Mouse (Mus musculus): Measurements from ENCODE around the gene Mapre3. TPM values are rescaled to one million over a fixed set of nuclear protein-coding genes. Genes with fewer than 3 reads are reported as not detected.
A peak's percentile ranks its signal among the peaks of the same experiment; 100 is the strongest.

The Mapre3 gene
- total RNA-seq, 2 experiments from 2014 or later: 28.1 to 33.1 TPM

DNA sequence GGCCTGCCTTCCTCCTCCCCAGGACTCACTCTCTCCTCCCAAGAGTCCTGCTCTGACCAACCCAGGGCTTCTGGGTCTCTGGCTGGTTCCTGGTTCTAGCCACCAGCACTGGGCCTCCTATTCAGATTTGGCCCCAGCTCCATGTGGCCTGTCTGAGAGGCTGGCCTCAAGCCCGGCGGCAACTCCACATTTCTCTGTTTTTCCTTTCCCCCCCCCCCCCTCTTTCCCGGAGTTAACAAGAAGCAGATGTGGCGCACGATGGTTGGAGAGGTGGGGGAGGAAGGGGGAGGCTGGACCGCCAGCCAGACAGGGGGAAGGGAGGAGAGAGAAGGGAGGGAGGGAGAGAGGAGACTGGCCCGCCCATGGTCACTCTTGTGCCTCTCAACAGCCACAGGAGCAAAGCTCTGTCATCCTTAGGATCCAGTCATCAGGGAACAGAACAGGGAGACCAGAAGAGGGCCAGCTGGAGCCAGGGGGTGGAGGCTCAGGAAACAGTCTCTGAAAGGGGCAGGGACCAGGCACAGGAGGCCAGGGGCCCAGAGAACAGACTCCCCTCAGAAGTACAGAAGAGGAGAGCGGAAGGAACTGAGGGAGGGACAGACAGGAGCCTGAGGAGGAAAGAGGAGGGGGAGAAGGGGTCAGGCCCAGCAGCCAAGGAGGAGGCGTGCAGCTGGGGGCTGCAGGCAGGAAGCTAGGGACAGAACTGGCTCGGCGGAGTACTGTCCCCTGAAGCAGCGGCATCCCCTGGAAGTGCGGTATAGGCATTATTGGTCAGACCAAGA is 98.8 kb downstream of the Mapre3 start, which contains the start of gene Emilin1:
Emilin1 (plus strand) TSS at position 343 of the 782 bp plus-strand sequence.
- DNase-seq: peak; percentile 77 to 79
- intact Hi-C loops (cut with DNase I): no loop called here

DNA sequence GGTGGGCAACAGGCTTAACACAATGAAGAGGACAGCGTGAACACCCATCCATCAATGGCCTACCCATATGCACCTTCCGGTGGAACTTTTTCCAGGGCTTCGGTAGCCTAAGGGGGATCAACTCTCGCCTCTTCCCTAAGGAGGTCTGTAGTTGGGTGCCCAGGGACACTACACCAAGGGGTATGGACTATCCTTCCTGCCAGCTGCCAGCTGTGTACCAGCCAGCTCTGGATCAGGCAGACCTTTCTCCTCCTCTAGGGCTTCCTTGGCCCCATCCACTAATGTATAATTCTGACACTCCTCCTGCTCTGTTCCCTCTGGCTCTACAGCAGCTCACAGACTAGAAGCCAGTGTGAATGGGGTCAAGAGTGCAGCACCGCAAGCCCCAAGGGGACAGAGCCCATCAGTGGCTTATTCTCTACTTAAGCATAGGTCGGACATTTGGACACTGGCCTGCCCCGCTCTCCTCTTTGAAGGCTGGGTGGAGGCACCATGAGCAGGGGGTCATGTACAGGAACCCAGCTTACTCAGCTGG is 99.7 kb downstream of the Mapre3 start:
- intact Hi-C loops (cut with DNase I): no loop called here
- DNase-seq: no peak

DNA sequence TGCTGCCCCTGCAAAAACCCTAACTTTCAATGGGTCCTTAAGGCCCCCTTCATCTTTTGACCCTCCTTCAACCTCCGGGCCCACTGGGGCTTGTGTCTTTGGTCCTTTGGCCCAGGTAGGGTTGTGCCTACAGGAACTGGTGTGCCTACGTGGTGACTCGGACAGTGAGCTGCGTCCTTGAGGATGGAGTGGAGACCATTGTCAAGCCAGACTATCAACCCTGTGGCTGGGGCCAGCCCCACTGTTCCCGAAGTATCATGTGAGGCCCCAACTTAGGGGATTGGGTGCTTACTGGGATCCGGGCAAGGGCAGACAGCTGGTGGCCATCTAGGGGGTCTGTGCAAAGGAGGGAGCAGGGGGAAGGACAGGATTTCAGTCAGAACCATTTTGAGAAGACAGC is 100.4 kb downstream of the Mapre3 start:
- no peak for DNase-seq
- intact Hi-C loops (cut with DNase I): no loop called here

DNA sequence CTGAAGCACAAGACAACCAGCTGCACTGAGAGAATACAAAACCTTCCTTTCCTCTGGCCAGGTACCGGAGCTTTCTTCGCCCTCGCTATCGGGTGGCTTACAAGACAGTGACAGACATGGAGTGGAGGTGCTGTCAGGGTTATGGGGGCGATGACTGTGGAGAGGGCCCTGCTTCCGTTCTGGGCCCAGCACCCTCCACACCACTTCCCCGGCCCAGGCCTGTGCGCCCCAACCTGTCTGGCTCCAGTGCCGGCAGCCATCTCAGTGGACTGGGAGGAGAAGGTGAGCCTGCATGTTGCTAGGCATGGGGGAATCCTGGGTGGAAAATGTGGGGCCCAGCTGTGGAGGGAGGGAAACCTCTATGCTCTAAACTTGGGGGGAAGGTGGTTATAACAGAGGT is 101.0 kb downstream of the Mapre3 start:
- DNase-seq: peak in 1 of 2 experiments; percentile 29
- intact Hi-C loops (cut with DNase I): no loop called here

Other genes with a start within 250 kb of the Mapre3 start
- 100 to 1,000 TPM; 181 to 186 TPM for gene Kcnk3, start 226.5 kb upstream of the Mapre3 start, total RNA-seq (2021)
- 10 to 100 TPM; 37.4 to 39.9 TPM for gene Slc35f6, start 166.7 kb upstream of the Mapre3 start, total RNA-seq (2021)
- 10 to 100 TPM; 56.0 to 67.6 TPM for gene Cenpa, start 147.9 kb upstream of the Mapre3 start, total RNA-seq (2021)
- under 1 TPM; 0.46 to 0.79 TPM for gene Dpysl5, start 103.1 kb upstream of the Mapre3 start, total RNA-seq (2021)
- 10 to 100 TPM; 35.8 to 41.1 TPM for gene Tmem214, start 53.4 kb downstream of the Mapre3 start, total RNA-seq (2021)
- gene Agbl5, start 74.1 kb downstream of the Mapre3 start, total RNA-seq (2021): 1 to 10 TPM; 5.9 to 8.3 TPM
- gene Ost4, start 93.1 kb downstream of the Mapre3 start, total RNA-seq (2021): 100 to 1,000 TPM; 145 to 146 TPM
- gene Emilin1, start 98.8 kb downstream of the Mapre3 start, total RNA-seq (2021): 10 to 100 TPM; 38.9 to 46.9 TPM
- gene Khk, start 106.8 kb downstream of the Mapre3 start, total RNA-seq (2021): 10 to 100 TPM; 15.4 TPM
- under 1 TPM; 0.39 to 0.45 TPM for gene Cgref1, start 130.9 kb downstream of the Mapre3 start, total RNA-seq (2021)
- 10 to 100 TPM; 74.1 to 79.3 TPM for gene Preb, start 145.7 kb downstream of the Mapre3 start, total RNA-seq (2021)
- gene Tcf23, start 154.0 kb downstream of the Mapre3 start, total RNA-seq (2021): under 1 TPM; 0.51 to 0.55 TPM
- gene Atraid, start 233.7 kb downstream of the Mapre3 start, total RNA-seq (2021): 10 to 100 TPM; 51.4 to 51.8 TPM
- gene Slc5a6, start 234.3 kb downstream of the Mapre3 start, total RNA-seq (2021): 1 to 10 TPM; 6.6 to 7.6 TPM
- 10 to 100 TPM; 13.5 to 14.8 TPM for gene Cad, start 240.1 kb downstream of the Mapre3 start, total RNA-seq (2021)